Comparison of ENCODE assay signal across 30 mouse cellular contexts in genomic region chr8:72337034-72337433, GRCm38 (mm10). TPM values are rescaled to one million over a fixed set of nuclear protein-coding genes. Genes with fewer than 3 reads are reported as not detected.
A peak's percentile ranks its signal among the peaks of the same experiment; 100 is the strongest.
DNase-seq lines count a peak whose midpoint lies in the region; ATAC-seq and TF ChIP-seq lines count a peak whose summit lies in the region.
"Had no signal": no experiment of that assay in that cellular context is flagged by ENCODE, and none has a peak within 500 bp of the region (broad histone marks: within the 10 kb centered on the region; RNA-seq: fewer than 3 reads in every experiment).

No protein-coding gene starts in this region.

- H3K4me2 ChIP-seq in kidney, embryonic 16.5 days (replicated peaks; ENCODE audit: low read depth, low read length) = no peak overlapping the region
- H3K4me2 ChIP-seq in lung, postnatal 0 days (replicated peaks; ENCODE audit: low read depth, low read length) = no peak overlapping the region
- H3K4me2 ChIP-seq: heart, embryonic 15.5 days; hindbrain, embryonic 13.5 days; limb, embryonic 12.5 days; liver, embryonic 12.5 days; midbrain, embryonic 11.5 days had no signal

- TF ChIP-seq CTCF in heart, adult 2 months (IDR thresholded peaks at IDR 0.05) = no peak
- TF ChIP-seq CTCF in lung, postnatal 0 days (IDR thresholded peaks at IDR 0.05) = no peak
- no peak for TF ChIP-seq CTCF in lung, adult 2 months (IDR thresholded peaks at IDR 0.05; ENCODE audit: insufficient read depth, low read length)
- TF ChIP-seq CTCF in olfactory bulb, adult 2 months (IDR thresholded peaks at IDR 0.05; ENCODE audit: insufficient read depth, low read depth, low read length) = no peak

- DNase-seq in heart, adult 2 months = peak in 1 of 2 experiments; percentile 33
- no peak for DNase-seq in heart, postnatal 4 days
- no peak for DNase-seq in kidney, postnatal 4 days
- no peak for DNase-seq in lung, postnatal 0 days (ENCODE audit: low spot score)
- DNase-seq in lung, adult 2 months = no peak
- DNase-seq: adrenal gland, adult 2 months; adrenal gland, postnatal 36 days; cerebellum, adult 2 months; cerebellum, postnatal 14 days; forebrain, postnatal 0 days; gastrocnemius, postnatal 10 days; heart, postnatal 36 days; liver, postnatal 0 days; lung, postnatal 14 days; right cerebral cortex, adult 18-20 months; spleen, adult 18-20 months; thymus, postnatal 25 days had no signal

- intact Hi-C loops in heart, adult 2 months (cut with DNase I) = no loop called here

- no peak for ATAC-seq in kidney, embryonic 16.5 days (ENCODE audit: low FRiP score, low TSS enrichment)
- peak; percentile 35; the same call in 1 of the 2 replicates for ATAC-seq in lung, postnatal 0 days
- ATAC-seq: activated CD4-positive, CD25-positive, alpha-beta regulatory T cell, adult 4 months; CD4-positive, CD25-positive, alpha-beta regulatory T cell, adult 4 months; forebrain, postnatal 0 days; intestine, embryonic 16.5 days; liver, embryonic 12.5 days; liver, postnatal 0 days; midbrain, embryonic 16.5 days had no signal

- no peak overlapping the region for H3K9ac ChIP-seq in heart, adult 2 months (ENCODE audit: low read depth, low read length)
- no peak overlapping the region for H3K9ac ChIP-seq in kidney, embryonic 16.5 days (replicated peaks; ENCODE audit: low read length)
- no peak overlapping the region for H3K9ac ChIP-seq in lung, postnatal 0 days (replicated peaks; ENCODE audit: low read depth)
- H3K9ac ChIP-seq: forebrain, postnatal 0 days; heart, embryonic 15.5 days; hindbrain, embryonic 13.5 days; limb, embryonic 12.5 days; liver, embryonic 12.5 days; liver, postnatal 0 days had no signal

- no peaks in the 10 kb centered on the region for H3K9me3 ChIP-seq in kidney, embryonic 16.5 days (ENCODE audit: low read length)
- H3K9me3 ChIP-seq in lung, postnatal 0 days (ENCODE audit: low read length) = no peaks in the 10 kb centered on the region
- H3K9me3 ChIP-seq: heart, embryonic 15.5 days; hindbrain, embryonic 13.5 days; limb, embryonic 12.5 days; liver, embryonic 12.5 days had no signal

- H3K27ac ChIP-seq in heart, adult 2 months = peak overlapping the region; percentile 70
- peak overlapping the region; percentile 37; the same call in 1 of the 2 replicates for H3K27ac ChIP-seq in kidney, embryonic 16.5 days (ENCODE audit: low read length)
- H3K27ac ChIP-seq in lung, postnatal 0 days (ENCODE audit: low read length) = no peak overlapping the region
- 0 out of 2 replicates have a peak overlapping the region, but pooled peaks have one; percentile 2 for H3K27ac ChIP-seq in olfactory bulb, adult 2 months (ENCODE audit: insufficient read depth, low read depth, low read length)
- H3K27ac ChIP-seq: heart, embryonic 15.5 days; hindbrain, embryonic 13.5 days; left cerebral cortex, adult 2 months; limb, embryonic 12.5 days; liver, embryonic 12.5 days had no signal

- no peak for TF ChIP-seq EP300 in heart, adult 2 months (IDR thresholded peaks at IDR 0.05; ENCODE audit: insufficient read depth, low read depth, low read length)
- no peak for TF ChIP-seq EP300 in lung, postnatal 0 days (IDR thresholded peaks at IDR 0.05)

- H3K27me3 ChIP-seq in heart, adult 2 months (ENCODE audit: control insufficient read depth, insufficient read depth, low read length) = no peaks in the 10 kb centered on the region
- no peaks in the 10 kb centered on the region for H3K27me3 ChIP-seq in kidney, embryonic 16.5 days (ENCODE audit: insufficient read depth, low read length)
- H3K27me3 ChIP-seq in lung, postnatal 0 days (replicated peaks; ENCODE audit: insufficient read depth, low read length) = no peaks in the 10 kb centered on the region
- H3K27me3 ChIP-seq: heart, embryonic 15.5 days; hindbrain, embryonic 13.5 days; limb, embryonic 12.5 days; liver, embryonic 12.5 days had no signal

- no peak overlapping the region for H3K4me3 ChIP-seq in heart, adult 2 months
- H3K4me3 ChIP-seq in kidney, embryonic 16.5 days (ENCODE audit: low read length) = no peak overlapping the region
- H3K4me3 ChIP-seq in lung, postnatal 0 days (ENCODE audit: low read depth, low read length) = no peak overlapping the region
- no peak overlapping the region for H3K4me3 ChIP-seq in lung, adult 2 months (replicated peaks; ENCODE audit: extremely low read depth, low read depth, low read length)
- H3K4me3 ChIP-seq in olfactory bulb, adult 2 months (ENCODE audit: insufficient read depth, low read depth, low read length) = no peak overlapping the region
- H3K4me3 ChIP-seq: erythroblast, embryonic 14.5 days; heart, embryonic 15.5 days; hindbrain, embryonic 13.5 days; left cerebral cortex, adult 2 months; limb, embryonic 12.5 days; liver, embryonic 12.5 days had no signal

- no peak for TF ChIP-seq POLR2A in heart, adult 2 months (IDR thresholded peaks at IDR 0.05; ENCODE audit: insufficient read depth, low read depth, low read length)
- TF ChIP-seq POLR2A in lung, adult 2 months (IDR thresholded peaks at IDR 0.05; ENCODE audit: borderline replicate concordance, extremely low read depth, low read depth, low read length) = no peak
- no peak for TF ChIP-seq POLR2A in olfactory bulb, adult 2 months (IDR thresholded peaks at IDR 0.05; ENCODE audit: insufficient read depth, low read depth, low read length)

- peaks cover 15% of the 10 kb centered on the region for H3K4me1 ChIP-seq in heart, adult 2 months (ENCODE audit: control insufficient read depth, insufficient read depth, low read length)
- H3K4me1 ChIP-seq in kidney, embryonic 16.5 days (ENCODE audit: insufficient read depth, low read length) = no peaks in the 10 kb centered on the region
- no peaks in the 10 kb centered on the region for H3K4me1 ChIP-seq in lung, postnatal 0 days (ENCODE audit: insufficient read depth, low read depth, low read length)
- H3K4me1 ChIP-seq in lung, adult 2 months (ENCODE audit: control insufficient read depth, insufficient read depth, low read length) = peaks cover 11% of the 10 kb centered on the region
- no peaks in the 10 kb centered on the region for H3K4me1 ChIP-seq in olfactory bulb, adult 2 months (ENCODE audit: control insufficient read depth, insufficient read depth, low read length)
- H3K4me1 ChIP-seq: heart, embryonic 15.5 days; hindbrain, embryonic 13.5 days; liver, embryonic 12.5 days had no signal

- H3K36me3 ChIP-seq in heart, adult 2 months (ENCODE audit: control insufficient read depth, insufficient read depth, low read length) = peaks cover 3% of the 10 kb centered on the region
- H3K36me3 ChIP-seq in kidney, embryonic 16.5 days (ENCODE audit: insufficient read depth, low read length) = peaks cover 41% of the 10 kb centered on the region
- H3K36me3 ChIP-seq in lung, postnatal 0 days (ENCODE audit: insufficient read depth, low read length) = peaks cover 8% of the 10 kb centered on the region; the same call in 1 of the 2 replicates

- H3K79me2 ChIP-seq in heart, adult 2 months (replicated peaks; ENCODE audit: control insufficient read depth, insufficient read depth, low read length) = no peaks in the 10 kb centered on the region

RNA-seq across cellular contexts. Expression of gene Klf2, which starts 18.2 kb away (rescaled TPM):
- 10 to 100 TPM; 76.0 to 92.7 TPM for total RNA-seq in heart, adult 2 months (2021)
- 21.1 and 42.6 TPM in 2 replicates for polyA plus RNA-seq in heart, adult 2 months (2012; rRNA removed)
- total RNA-seq in heart, postnatal 4 days (2021) = 10 to 100 TPM; 65.3 to 68.2 TPM
- polyA plus RNA-seq in kidney, embryonic 16.5 days (2015; fragmentation: Nextera tagmentation; extraction: Ambion mirVana) = 10.1 and 10.4 TPM in 2 replicates
- polyA plus RNA-seq in lung, postnatal 0 days (2015; fragmentation: Nextera tagmentation; extraction: Ambion mirVana) = 65.3 and 74.1 TPM in 2 replicates
- 144 and 340 TPM in 2 replicates for polyA plus RNA-seq in lung, adult 2 months (2012; rRNA removed)
- polyA plus RNA-seq in olfactory bulb, adult 2 months (2012; ENCODE audit: insufficient read depth, insufficient read length, low replicate concordance, missing spikeins) = not detected in 2 replicates

RNA-seq across cellular contexts. Expression of gene Gm10282, which starts 32.0 kb away (rescaled TPM):
- total RNA-seq in heart, adult 2 months (2021) = 1 to 10 TPM; 6.7 to 8.5 TPM
- polyA plus RNA-seq in heart, adult 2 months (2012; rRNA removed) = 1.1 and 2.9 TPM in 2 replicates
- 10 to 100 TPM; 34.9 to 36.3 TPM for total RNA-seq in heart, postnatal 4 days (2021)
- polyA plus RNA-seq in kidney, embryonic 16.5 days (2015; fragmentation: Nextera tagmentation; extraction: Ambion mirVana) = 30.6 and 40.7 TPM in 2 replicates
- 5.7 and 6.1 TPM in 2 replicates for polyA plus RNA-seq in lung, postnatal 0 days (2015; fragmentation: Nextera tagmentation; extraction: Ambion mirVana)
- 0.53 and 1.8 TPM in 2 replicates for polyA plus RNA-seq in lung, adult 2 months (2012; rRNA removed)
- polyA plus RNA-seq in olfactory bulb, adult 2 months (2012; ENCODE audit: insufficient read depth, insufficient read length, low replicate concordance, missing spikeins) = 407 TPM in 1 of 2 replicates, not detected in the other

Comparison
In these comparisons a context has a peak if more than half of its experiments do, and no peak if none do; other contexts are left out.
1. RNA of gene Klf2, which starts 18.2 kb away (polyA plus RNA-seq): 144 to 340 TPM in lung, adult 2 months, 65.3 to 74.1 TPM in lung, postnatal 0 days, 21.1 to 42.6 TPM in heart, adult 2 months and 10.1 to 10.4 TPM in kidney, embryonic 16.5 days; not detected in olfactory bulb, adult 2 months; every median in the first group is over 10 times any median in the second.